Mouse (Mus musculus) induced T-regulatory cell, adult 2 months (primary cell): ENCODE measurements around the gene Serinc5.
A peak's percentile ranks its signal among the peaks of the same experiment; 100 is the strongest.

Source experiments
- DNase-seq: peaks from one replicate; pipeline ENCODE4 v3.0.0-alpha.2; 2012; ENCODE audit warnings: low read depth

The Serinc5 gene

GRCm38 (mm10) chr13:92615201-92615600, 4.3 kb downstream of the Serinc5 start:
- no peak for DNase-seq

- DNase-seq: no peak
These were observed 5.6 kb downstream of the Serinc5 start for GRCm38 (mm10) chr13:92616459-92616858.

GRCm38 (mm10) chr13:92626196-92626595, 15.3 kb downstream of the Serinc5 start:
- DNase-seq: no peak

GRCm38 (mm10) chr13:92626725-92627124, 15.8 kb downstream of the Serinc5 start:
- no peak for DNase-seq

- DNase-seq: no peak
These were observed 18.6 kb downstream of the Serinc5 start for GRCm38 (mm10) chr13:92629509-92629908.

- DNase-seq: no peak
These were observed 20.6 kb downstream of the Serinc5 start for GRCm38 (mm10) chr13:92631450-92631849.

- DNase-seq: no peak
These were observed 21.7 kb downstream of the Serinc5 start for GRCm38 (mm10) chr13:92632550-92632949.

- DNase-seq: no peak
These were observed 24.1 kb downstream of the Serinc5 start for GRCm38 (mm10) chr13:92635040-92635439.

GRCm38 (mm10) chr13:92636226-92636909, 25.5 kb downstream of the Serinc5 start:
- DNase-seq: no peak

GRCm38 (mm10) chr13:92636910-92637275, 26.0 kb downstream of the Serinc5 start:
- DNase-seq: peak; percentile 89

GRCm38 (mm10) chr13:92639093-92640014, 28.5 kb downstream of the Serinc5 start:
- DNase-seq: no peak

GRCm38 (mm10) chr13:92644199-92644598, 33.3 kb downstream of the Serinc5 start:
- DNase-seq: no peak

- no peak for DNase-seq
These were observed 33.9 kb downstream of the Serinc5 start for GRCm38 (mm10) chr13:92644753-92645152.

- no peak for DNase-seq
These were observed 36.8 kb downstream of the Serinc5 start for GRCm38 (mm10) chr13:92647695-92648094.

GRCm38 (mm10) chr13:92649111-92649510, 38.2 kb downstream of the Serinc5 start:
- DNase-seq: no peak

GRCm38 (mm10) chr13:92650956-92651355, 40.1 kb downstream of the Serinc5 start:
- DNase-seq: no peak

GRCm38 (mm10) chr13:92652498-92652897, 41.6 kb downstream of the Serinc5 start:
- DNase-seq: no peak

- no peak for DNase-seq
These were observed 42.4 kb downstream of the Serinc5 start for GRCm38 (mm10) chr13:92653283-92653682.

GRCm38 (mm10) chr13:92656815-92657513, 46.1 kb downstream of the Serinc5 start:
- no peak for DNase-seq

- no peak for DNase-seq
These were observed 48.7 kb downstream of the Serinc5 start for GRCm38 (mm10) chr13:92659611-92660010.

- no peak for DNase-seq
These were observed 51.8 kb downstream of the Serinc5 start for GRCm38 (mm10) chr13:92662555-92663286.

- DNase-seq: no peak
These were observed 54.1 kb downstream of the Serinc5 start for GRCm38 (mm10) chr13:92665008-92665407.
